Mouse (Mus musculus): ENCODE results near the gene Bicdl2.

Bicdl2 gene

GRCm38 (mm10) chr17:23717003-23717402 lies 56.7 kb downstream of the Bicdl2 start:
- DNase-seq (ENCODE audit: low spot score) = no peak

Measured in ovary, postnatal 14 days (tissue).